Mouse (Mus musculus) limb, embryonic 14.5 days (tissue): Measurements from ENCODE around the gene Pde8b. TPM values are rescaled to one million over a fixed set of nuclear protein-coding genes. Genes with fewer than 3 reads are reported as not detected.
A peak's percentile ranks its signal among the peaks of the same experiment; 100 is the strongest.

Source experiments
- ATAC-seq: fragments of 200-750 bp; cut with Nextera tagmentation; 2 replicates; pipeline ENCODE4 v1.8.0; 2017; ENCODE audit warnings: low read depth, moderate number of reproducible peaks, moderate TSS enrichment; ENCODE audit not compliant: low FRiP score
- DNase-seq: peaks from one replicate; pipeline ENCODE4 v3.0.0-alpha.2; 2015; ENCODE audit warnings: low spot score
- H3K27ac ChIP-seq: fragments of 300-500 bp; sonication (generic); replicated peaks from 2 replicates; pipeline ENCODE4 v1.5.1; 2014; ENCODE audit warnings: low read depth, mild to moderate bottlenecking, low read length, moderate library complexity, mixed read lengths
- H3K27me3 ChIP-seq: fragments of 300-500 bp; sonication (generic); 2 replicates; pipeline ENCODE4 v1.6.1; 2014; ENCODE audit warnings: low read length, mixed read lengths; ENCODE audit not compliant: control insufficient read depth, insufficient read depth
- H3K36me3 ChIP-seq: fragments of 300-500 bp; sonication (generic); 2 replicates; pipeline ENCODE4 v1.6.1; 2014; ENCODE audit warnings: mild to moderate bottlenecking, low read length, moderate library complexity, mixed read lengths; ENCODE audit not compliant: control insufficient read depth, insufficient read depth
- H3K4me1 ChIP-seq: fragments of 300-500 bp; sonication (generic); 2 replicates; pipeline ENCODE4 v1.6.1; 2014; ENCODE audit warnings: antibody characterized with exemption, low read length, mixed read lengths; ENCODE audit not compliant: control insufficient read depth, insufficient read depth
- H3K4me2 ChIP-seq: fragments of 300-500 bp; sonication (generic); replicated peaks from 2 replicates; pipeline ENCODE4 v1.6.1; 2014; ENCODE audit warnings: low read depth, mild to moderate bottlenecking, low read length, moderate library complexity; ENCODE audit not compliant: severe bottlenecking
- H3K4me3 ChIP-seq: fragments of 300-500 bp; sonication (generic); replicated peaks from 2 replicates; pipeline ENCODE4 v1.5.1; 2014; ENCODE audit warnings: low read length
- H3K9ac ChIP-seq: fragments of 300-500 bp; sonication (generic); 2 replicates; pipeline ENCODE4 v1.6.1; 2014; ENCODE audit warnings: mild to moderate bottlenecking, low read depth, low read length, moderate library complexity; ENCODE audit not compliant: severe bottlenecking
- H3K9me3 ChIP-seq: fragments of 300-500 bp; sonication (generic); 2 replicates; pipeline ENCODE4 v1.6.1; 2016; ENCODE audit warnings: low read length; ENCODE audit not compliant: control insufficient read depth
- POLR2A ChIP-seq: fragments of 200-500 bp; IDR thresholded peaks from 2 replicates; pipeline ENCODE4 v1.8.0; 2012; ENCODE audit warnings: inconsistent platforms, mild to moderate bottlenecking, moderate library complexity, borderline replicate concordance; ENCODE audit not compliant: insufficient read depth, insufficient read length; ENCODE audit errors: extremely low read depth
- WGBS: fragments of 180-500 bp; shearing (Covaris S2); extraction: QIAGEN DNeasy Blood & Tissue Kit; methylation state at CpG from one replicate; pipeline ENCODE4 v1.1.7; 2014; 5-methylcytosine and 5-hydroxymethylcytosine counted together
- polyA plus RNA-seq, 2 experiments: library from polyadenylated mRNA; depleted of rRNA in 1 of 2; stranded (reverse) in 1 of 2; unstranded in 1 of 2; fragments of >200 nt; fragmentation: Nextera tagmentation in 1 of 2; extraction: Ambion mirVana in 1 of 2; gene quantifications; 2 replicates each; pipeline versions ENCODE4 v1.2.1 to v1.2.3; 2012 to 2014

The Pde8b gene
- polyA plus RNA-seq, 2 experiments: 3.1 to 3.4 TPM

- H3K27ac ChIP-seq: no peak overlapping the region
- H3K4me2 ChIP-seq: no peak overlapping the region
- no peak overlapping the region for H3K4me3 ChIP-seq
- ATAC-seq: no peak
- no peaks in the 10 kb centered on the region for H3K27me3 ChIP-seq
- H3K36me3 ChIP-seq: peaks cover 26% of the 10 kb centered on the region
- no peak for TF ChIP-seq POLR2A
- no peak overlapping the region for H3K9ac ChIP-seq
- no peaks in the 10 kb centered on the region for H3K4me1 ChIP-seq
- H3K9me3 ChIP-seq: no peaks in the 10 kb centered on the region
- WGBS: 81% methylated on average over 6 of the region's 6 CpGs
- DNase-seq: no peak
Measured at GRCm38 (mm10) chr13:95019345-95019744, 230.8 kb downstream of the Pde8b start.

DNA sequence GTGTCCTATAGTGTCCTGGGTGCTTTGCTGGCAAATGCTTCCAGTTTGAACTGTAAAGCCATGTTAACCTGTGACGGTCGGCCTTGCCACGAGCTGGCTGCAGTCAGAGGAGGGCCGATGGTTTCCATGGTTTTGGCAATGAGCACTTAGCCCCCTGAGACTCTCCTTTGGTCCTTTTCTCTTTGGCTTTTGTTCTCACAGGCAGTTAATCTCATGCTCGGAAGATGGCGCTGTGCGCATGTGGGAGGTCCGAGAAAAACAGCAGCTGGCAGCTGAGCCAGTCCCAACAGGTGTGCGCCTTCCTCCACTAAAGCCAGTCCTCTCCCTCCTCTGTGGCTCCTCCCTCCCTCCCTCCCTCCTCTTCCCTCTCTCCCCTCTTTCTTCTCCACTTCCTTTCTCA is 232.2 kb downstream of the Pde8b start:
- no peak overlapping the region for H3K4me3 ChIP-seq
- H3K4me1 ChIP-seq: no peaks in the 10 kb centered on the region
- H3K9ac ChIP-seq: no peak overlapping the region
- H3K9me3 ChIP-seq: no peaks in the 10 kb centered on the region
- peaks cover 25% of the 10 kb centered on the region for H3K36me3 ChIP-seq
- H3K27ac ChIP-seq: no peak overlapping the region
- 8% methylated on average over 9 of the region's 9 CpGs for WGBS
- no peak for TF ChIP-seq POLR2A
- DNase-seq: peak; percentile 79
- peak; percentile 85 for ATAC-seq
- H3K4me2 ChIP-seq: no peak overlapping the region
- H3K27me3 ChIP-seq: no peaks in the 10 kb centered on the region

- Histone ChIP-seq H3K4me3 (no peak overlapping the region), H3K36me3 (peaks cover 19% of the 10 kb centered on the region), H3K27ac (no peak overlapping the region), H3K9me3 (no peaks in the 10 kb centered on the region), H3K9ac (no peak overlapping the region), H3K27me3 (no peaks in the 10 kb centered on the region), H3K4me1 (no peaks in the 10 kb centered on the region), H3K4me2 (no peak overlapping the region)
- DNase-seq: no peak
- TF ChIP-seq POLR2A: no peak
- no peak for ATAC-seq
- 94% methylated on average over 6 of the region's 6 CpGs for WGBS
Measured at GRCm38 (mm10) chr13:95017278-95017677, 232.9 kb downstream of the Pde8b start.

DNA sequence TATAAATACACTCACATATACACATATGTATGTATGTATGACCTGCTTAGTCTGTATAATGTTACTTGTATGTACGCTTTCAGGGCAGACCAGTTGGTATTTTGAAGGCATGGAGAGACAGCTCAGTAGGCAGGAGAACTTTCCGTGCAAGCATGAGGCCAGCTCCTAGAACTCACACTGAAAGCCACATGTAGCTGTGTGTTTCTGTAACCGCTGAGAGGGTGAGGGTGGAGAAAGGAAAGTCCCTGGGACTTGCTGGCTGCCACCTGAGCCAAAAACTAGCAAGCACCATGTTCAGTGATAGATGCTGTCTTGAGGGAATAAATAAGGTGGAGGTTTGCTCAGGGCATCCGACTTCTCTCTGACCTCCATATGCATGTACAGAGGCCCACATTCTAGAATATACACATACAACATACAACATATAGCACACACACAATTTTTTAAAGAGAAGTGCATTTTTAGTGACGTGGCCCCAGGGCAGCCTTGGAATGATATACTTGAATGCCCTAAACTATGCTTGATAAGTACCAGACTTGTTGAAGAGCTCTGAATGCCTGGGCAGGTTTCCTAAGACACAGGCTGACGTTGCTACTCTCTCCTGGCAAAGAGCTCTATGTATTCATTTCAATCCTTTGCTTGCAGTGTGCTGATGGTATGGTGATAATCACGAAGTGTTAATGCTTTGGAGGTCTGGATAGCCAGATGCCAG is 238.4 kb downstream of the Pde8b start:
- no peak for TF ChIP-seq POLR2A
- no peak overlapping the region for H3K9ac ChIP-seq
- DNase-seq (no peak), ATAC-seq (no peak)
- no peak overlapping the region for H3K4me3 ChIP-seq
- no peak overlapping the region for H3K4me2 ChIP-seq
- H3K9me3 ChIP-seq: no peaks in the 10 kb centered on the region
- H3K4me1 ChIP-seq: no peaks in the 10 kb centered on the region
- H3K27me3 ChIP-seq: no peaks in the 10 kb centered on the region
- peaks cover 10% of the 10 kb centered on the region; the same call in 1 of the 2 replicates for H3K36me3 ChIP-seq
- no peak overlapping the region for H3K27ac ChIP-seq
- WGBS: 81% methylated on average over 7 of the region's 7 CpGs

DNA sequence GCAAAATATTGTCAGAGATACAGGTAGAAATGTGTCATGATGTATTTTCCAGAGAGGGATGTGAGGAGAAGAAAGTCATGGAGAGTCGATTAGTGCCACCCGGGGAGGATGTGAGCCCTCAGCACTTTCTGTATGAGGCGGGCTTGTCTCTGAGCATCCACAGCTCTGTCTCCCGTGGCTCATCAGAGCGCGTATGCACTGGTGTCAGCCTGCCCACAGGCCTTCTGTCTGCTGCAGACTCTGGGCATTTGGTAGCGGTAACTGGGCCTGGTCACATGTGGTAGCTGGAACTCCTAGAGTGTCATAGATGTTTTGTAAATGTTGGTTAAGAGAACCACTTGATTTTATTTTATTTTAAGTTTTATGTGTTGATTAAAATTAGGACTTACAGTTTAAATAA is 240.9 kb downstream of the Pde8b start:
- Histone ChIP-seq H3K9ac (no peak overlapping the region), H3K27me3 (no peaks in the 10 kb centered on the region), H3K4me3 (no peak overlapping the region), H3K4me2 (no peak overlapping the region), H3K36me3 (peaks cover 8% of the 10 kb centered on the region; the same call in 1 of the 2 replicates), H3K27ac (no peak overlapping the region), H3K9me3 (no peaks in the 10 kb centered on the region), H3K4me1 (no peaks in the 10 kb centered on the region)
- no peak for TF ChIP-seq POLR2A
- WGBS: 87% methylated on average over 7 of the region's 7 CpGs
- ATAC-seq (no peak), DNase-seq (no peak)

DNA sequence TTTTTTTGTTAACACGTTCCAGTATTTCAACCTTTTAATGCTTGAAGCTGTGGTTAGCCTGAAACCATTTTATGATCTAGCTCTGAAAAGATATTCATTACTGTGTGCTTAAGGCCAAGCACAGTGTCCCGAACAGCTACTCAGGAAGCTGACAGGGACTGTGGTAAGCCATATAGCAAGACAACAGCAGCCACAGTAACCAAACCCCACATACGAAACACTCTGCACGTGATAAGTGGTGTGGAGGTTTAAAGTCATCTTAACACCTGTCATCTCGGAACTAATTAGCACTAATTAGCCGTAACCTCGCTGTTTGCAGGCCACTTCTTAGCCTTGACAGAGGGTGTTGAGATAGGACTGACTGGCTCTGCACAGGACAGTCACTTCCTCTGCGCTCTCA is 242.9 kb downstream of the Pde8b start:
- DNase-seq (no peak), ATAC-seq (no peak)
- no peak overlapping the region for H3K4me3 ChIP-seq
- H3K4me2 ChIP-seq: no peak overlapping the region
- no peak overlapping the region for H3K9ac ChIP-seq
- H3K36me3 ChIP-seq: peaks cover 8% of the 10 kb centered on the region; the same call in 1 of the 2 replicates
- no peak for TF ChIP-seq POLR2A
- no peak overlapping the region for H3K27ac ChIP-seq
- no peaks in the 10 kb centered on the region for H3K9me3 ChIP-seq
- no peaks in the 10 kb centered on the region for H3K4me1 ChIP-seq
- WGBS: 63% methylated on average over 8 of the region's 8 CpGs
- H3K27me3 ChIP-seq: no peaks in the 10 kb centered on the region
